ENCODE assay signal across 8 mouse cellular contexts in the genomic region with DNA sequence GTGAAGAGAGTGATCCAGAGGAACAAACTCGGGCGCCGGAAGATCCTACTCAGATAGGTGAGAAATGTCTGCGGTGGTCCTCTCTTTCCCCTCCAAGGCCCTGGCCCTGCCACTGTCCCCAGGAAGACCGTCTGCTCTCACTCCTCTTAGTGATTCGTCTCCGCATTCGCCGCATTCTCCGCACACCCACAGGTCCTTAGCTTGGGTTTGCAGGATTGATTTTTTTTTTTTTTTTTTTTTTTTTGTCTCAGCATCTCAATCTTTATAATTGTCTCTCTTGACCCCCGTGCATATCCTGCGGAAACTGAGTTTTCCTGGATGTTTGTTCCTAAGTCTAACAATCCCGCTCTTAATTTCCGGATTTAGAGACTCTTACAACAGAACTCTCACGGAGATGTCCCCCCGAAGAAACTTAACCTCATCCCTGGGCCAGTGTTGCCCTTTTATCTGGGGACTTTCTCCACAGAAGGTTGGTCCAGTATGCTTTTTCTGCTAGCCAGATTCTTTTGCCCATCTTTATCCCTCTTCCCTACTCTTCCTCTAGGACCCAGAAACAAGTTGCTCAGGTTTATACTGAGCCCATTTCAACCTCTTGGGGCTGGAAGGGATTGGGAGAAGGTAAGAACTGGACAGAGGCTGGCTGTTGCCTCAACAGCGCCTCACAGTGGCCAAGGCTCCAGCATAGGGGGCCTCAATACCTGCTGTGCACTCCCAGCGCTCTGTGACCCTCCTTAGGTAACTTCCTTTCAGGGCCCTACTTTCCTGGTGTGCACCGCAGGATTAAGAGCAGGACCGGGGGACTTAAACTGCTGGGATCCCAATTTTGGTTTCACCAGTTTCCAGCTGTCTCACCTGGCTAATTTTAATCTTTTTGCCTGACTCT. TPM values are rescaled to one million over a fixed set of nuclear protein-coding genes. Genes with fewer than 3 reads are reported as not detected.
DNase-seq lines count a peak whose midpoint lies in the region; ATAC-seq lines count a peak whose summit lies in the region.

No protein-coding gene starts in this region.

- no peaks in the 10 kb centered on the region for H3K9me3 ChIP-seq in hindbrain, embryonic 11.5 days (ENCODE audit: control insufficient read depth, low read length)
- H3K9me3 ChIP-seq in liver, embryonic 12.5 days (replicated peaks): no peaks in the 10 kb centered on the region

- peak overlapping the region; percentile 74 for H3K4me2 ChIP-seq in hindbrain, embryonic 11.5 days (replicated peaks; ENCODE audit: low read depth, low read length)
- peak overlapping the region; percentile 91 for H3K4me2 ChIP-seq in liver, embryonic 12.5 days

- no peak overlapping the region for H3K27ac ChIP-seq in hindbrain, embryonic 11.5 days (ENCODE audit: low read depth, low read length)
- H3K27ac ChIP-seq in liver, embryonic 12.5 days: no peak overlapping the region

- H3K36me3 ChIP-seq in hindbrain, embryonic 11.5 days (ENCODE audit: control insufficient read depth, insufficient read depth, low read length): no peaks in the 10 kb centered on the region
- H3K36me3 ChIP-seq in liver, embryonic 12.5 days: no peaks in the 10 kb centered on the region

- H3K4me3 ChIP-seq in hindbrain, embryonic 11.5 days (ENCODE audit: low read depth, low read length): peak overlapping the region; percentile 42
- peak overlapping the region; percentile 62 for H3K4me3 ChIP-seq in liver, embryonic 12.5 days

- 1% methylated on average over 20 of the region's 20 CpGs for WGBS in hindbrain, embryonic 11.5 days
- WGBS in liver, embryonic 12.5 days (ENCODE audit: insufficient replicate concordance): 2% methylated on average over 20 of the region's 20 CpGs

- intact Hi-C loops in left cerebral cortex, postnatal 4 days (cut with DNase I): loop anchor here (5.0 kb wide), 1 partner anchor 263 kb away; no protein-coding TSS in a partner anchor

- peaks cover 5% of the 10 kb centered on the region for H3K4me1 ChIP-seq in hindbrain, embryonic 11.5 days (replicated peaks; ENCODE audit: control insufficient read depth, insufficient read depth, low read length)
- H3K4me1 ChIP-seq in liver, embryonic 12.5 days: peaks cover 28% of the 10 kb centered on the region

- no peak overlapping the region for H3K9ac ChIP-seq in hindbrain, embryonic 11.5 days (ENCODE audit: low read depth, low read length)
- H3K9ac ChIP-seq in liver, embryonic 12.5 days: peak overlapping the region; percentile 49

- H3K27me3 ChIP-seq in hindbrain, embryonic 11.5 days (ENCODE audit: control insufficient read depth, insufficient read depth, low read length): peaks cover 92% of the 10 kb centered on the region
- peaks cover 100% of the 10 kb centered on the region for H3K27me3 ChIP-seq in liver, embryonic 12.5 days (replicated peaks)

- DNase-seq in left cerebral cortex, postnatal 4 days: peak; percentile 21
- DNase-seq in left cerebral cortex, adult 18-20 months (ENCODE audit: low spot score in 2 of 2): no peak
- DNase-seq in embryo, embryonic 10.5 days (ENCODE audit: low spot score): peak; percentile 84
- peak; percentile 76 for DNase-seq in hindbrain, embryonic 11.5 days (ENCODE audit: low spot score)
- peak; percentile 17 to 43 for DNase-seq in natural killer cell, adult 2 months (ENCODE audit: low spot score in 2 of 2)
- no peak for DNase-seq in MN1 (ENCODE audit: low spot score)
- no peak for DNase-seq in left cerebral cortex, adult 8-10 months (ENCODE audit: low spot score in 2 of 2)

- no peak for ATAC-seq in hindbrain, embryonic 11.5 days (ENCODE audit: low FRiP score)
- ATAC-seq in liver, embryonic 12.5 days: no peak

RNA-seq across cellular contexts. Expression of gene Foxd2, which starts 1.2 kb away (rescaled TPM):
- total RNA-seq in left cerebral cortex, postnatal 4 days (2021): 1 to 10 TPM in 1 of 2 experiments, under 1 TPM in 1; 0.76 to 1.2 TPM
- under 1 TPM; 0.58 to 0.91 TPM for total RNA-seq in left cerebral cortex, adult 18-20 months (2021)
- 0.74 and 0.93 TPM in 2 replicates for polyA plus RNA-seq in hindbrain, embryonic 11.5 days (2014; fragmentation: Nextera tagmentation; extraction: Ambion mirVana)
- 0.11 and 0.16 TPM in 2 replicates for polyA plus RNA-seq in liver, embryonic 12.5 days (2016; fragmentation: Nextera tagmentation; extraction: Ambion mirVana)
- under 1 TPM; 0.42 to 0.78 (median 0.50) TPM for total RNA-seq in left cerebral cortex, adult 8-10 months (2022)

RNA-seq across cellular contexts. Expression of gene Foxe3, which starts 16.0 kb away (rescaled TPM):
- not detected for total RNA-seq in left cerebral cortex, postnatal 4 days (2021)
- not detected for total RNA-seq in left cerebral cortex, adult 18-20 months (2021)
- not detected in 2 replicates for polyA plus RNA-seq in hindbrain, embryonic 11.5 days (2014; fragmentation: Nextera tagmentation; extraction: Ambion mirVana)
- polyA plus RNA-seq in liver, embryonic 12.5 days (2016; fragmentation: Nextera tagmentation; extraction: Ambion mirVana): not detected in 2 replicates
- total RNA-seq in left cerebral cortex, adult 8-10 months (2022): not detected

Comparison
In these comparisons a context has a peak if more than half of its experiments do, and no peak if none do; other contexts are left out.
1. DNase-seq: peak in left cerebral cortex, postnatal 4 days (single experiment), embryo, embryonic 10.5 days (single experiment), hindbrain, embryonic 11.5 days (single experiment) and natural killer cell, adult 2 months (2 of 2); none in left cerebral cortex, adult 18-20 months (0 of 2), MN1 (single experiment) and left cerebral cortex, adult 8-10 months (0 of 2).